Mouse (Mus musculus) urinary bladder, adult 2 months (tissue): ENCODE results near the gene Tcf12. TPM values are rescaled to one million over a fixed set of nuclear protein-coding genes. Genes with fewer than 3 reads are reported as not detected.

ENCODE experiments used
- DNase-seq: peaks from one replicate; pipeline ENCODE4 v3.0.0; 2022; ENCODE audit warnings: low spot score
- polyA plus RNA-seq: library from polyadenylated mRNA; depleted of rRNA; stranded (reverse); fragments of >200 nt; gene quantifications from 2 replicates; pipeline ENCODE4 v1.2.3, GENCODE M21; 2012; rRNA removed

Tcf12 gene
- polyA plus RNA-seq, 1 experiment, result 61.3 TPM

- DNase-seq, result no peak
Observed at GRCm38 (mm10) chr9:71805646-71806421, 305.8 kb downstream of the Tcf12 start.

- no peak for DNase-seq
Observed at GRCm38 (mm10) chr9:71804116-71804515, 307.6 kb downstream of the Tcf12 start.

GRCm38 (mm10) chr9:71803281-71803680 is 308.4 kb downstream of the Tcf12 start:
- DNase-seq, result no peak

GRCm38 (mm10) chr9:71799598-71799997 is 312.1 kb downstream of the Tcf12 start:
- DNase-seq, result no peak

GRCm38 (mm10) chr9:71798176-71798575 is 313.5 kb downstream of the Tcf12 start:
- no peak for DNase-seq

Other genes with a start within 250 kb of the Tcf12 start
- gene Zfp280d, start 163.0 kb upstream of the Tcf12 start, polyA plus RNA-seq, result 36.2 and 41.0 TPM in 2 replicates